Mouse (Mus musculus) gastrocnemius, postnatal 4 days (tissue): ENCODE data around the gene Zfp955b. TPM values are rescaled to one million over a fixed set of nuclear protein-coding genes. Genes with fewer than 3 reads are reported as not detected.
"Not testable (repeated sequence)": the region's sequence is repeated elsewhere in the genome, so short reads cannot be mapped to it uniquely, and the experiment has no call there.

Experiments used
- DNase-seq, 2 experiments: peaks; one replicate each; pipeline ENCODE4 v3.0.0; 2021 to 2022; ENCODE audit warnings: low spot score in 2 of 2, mixed read lengths in 2 of 2
- long read RNA-seq, 2 experiments: library from polyadenylated mRNA; stranded (forward); transcript quantifications; one replicate each; pipeline ENCODE4 v2.0.0; 2021
- total RNA-seq, 2 experiments: library from RNA; stranded (reverse); gene quantifications; 2 replicates each; pipeline ENCODE4 v1.2.3; 2021

Zfp955b gene
- 10 to 100 TPM; 10.6 to 11.8 TPM for total RNA-seq
- long read RNA-seq, experiment 1, full-length matches to known transcripts, result 5 of 9 reads
- long read RNA-seq, experiment 1, partial matches to known transcripts, result 1 of 9 reads
- long read RNA-seq, experiment 1, other reads (novel, unspliced or antisense), result 3 of 9 reads
- long read RNA-seq, experiment 2, full-length matches to known transcripts, result 6 of 12 reads
- long read RNA-seq, experiment 2, partial matches to known transcripts, result 1 of 12 reads
- long read RNA-seq, experiment 2, other reads (novel, unspliced or antisense), result 5 of 12 reads

DNA sequence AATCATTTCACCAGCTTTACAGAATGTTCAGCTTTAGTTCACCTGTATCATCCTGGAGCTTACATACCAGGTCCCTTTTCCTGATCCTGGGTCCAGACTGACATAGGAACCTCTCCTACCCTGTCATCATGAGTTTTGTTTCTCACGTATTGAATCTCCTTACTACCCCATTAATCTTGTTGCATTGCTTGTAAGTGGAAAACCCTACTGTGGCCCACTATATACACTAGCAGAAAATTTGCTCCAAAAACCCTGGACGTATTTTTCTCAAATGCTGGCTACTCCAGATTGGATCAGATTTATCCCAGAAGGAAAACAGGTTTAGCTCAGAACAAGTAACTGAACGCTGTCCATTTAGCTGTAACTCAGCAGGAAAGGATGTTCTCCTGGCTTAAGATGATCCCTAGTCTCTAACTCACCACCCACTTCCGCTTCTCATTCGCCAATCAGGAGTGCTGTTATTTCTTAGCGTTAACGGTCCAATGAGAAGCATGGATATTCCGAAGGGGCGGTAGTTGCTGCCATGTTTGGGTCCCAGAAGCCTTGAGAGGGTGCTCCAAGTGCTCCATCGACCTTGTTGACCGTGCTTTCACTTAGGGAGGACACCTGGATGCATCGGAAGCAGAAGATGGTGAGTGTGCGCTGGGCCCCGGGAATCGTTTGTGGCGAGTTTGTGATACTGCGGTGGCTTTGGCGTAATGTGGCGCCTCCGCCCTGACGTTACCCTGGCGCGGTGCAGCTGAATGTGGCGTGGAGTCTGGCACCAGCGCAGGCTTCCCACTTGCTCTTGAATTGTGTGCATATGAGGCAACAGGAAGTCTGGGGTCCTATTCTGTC lies at the start of gene Zfp955b:
Zfp955b (plus strand) TSS at position 506 of the 837 bp plus-strand sequence.
- not testable (repeated sequence) for DNase-seq

DNA sequence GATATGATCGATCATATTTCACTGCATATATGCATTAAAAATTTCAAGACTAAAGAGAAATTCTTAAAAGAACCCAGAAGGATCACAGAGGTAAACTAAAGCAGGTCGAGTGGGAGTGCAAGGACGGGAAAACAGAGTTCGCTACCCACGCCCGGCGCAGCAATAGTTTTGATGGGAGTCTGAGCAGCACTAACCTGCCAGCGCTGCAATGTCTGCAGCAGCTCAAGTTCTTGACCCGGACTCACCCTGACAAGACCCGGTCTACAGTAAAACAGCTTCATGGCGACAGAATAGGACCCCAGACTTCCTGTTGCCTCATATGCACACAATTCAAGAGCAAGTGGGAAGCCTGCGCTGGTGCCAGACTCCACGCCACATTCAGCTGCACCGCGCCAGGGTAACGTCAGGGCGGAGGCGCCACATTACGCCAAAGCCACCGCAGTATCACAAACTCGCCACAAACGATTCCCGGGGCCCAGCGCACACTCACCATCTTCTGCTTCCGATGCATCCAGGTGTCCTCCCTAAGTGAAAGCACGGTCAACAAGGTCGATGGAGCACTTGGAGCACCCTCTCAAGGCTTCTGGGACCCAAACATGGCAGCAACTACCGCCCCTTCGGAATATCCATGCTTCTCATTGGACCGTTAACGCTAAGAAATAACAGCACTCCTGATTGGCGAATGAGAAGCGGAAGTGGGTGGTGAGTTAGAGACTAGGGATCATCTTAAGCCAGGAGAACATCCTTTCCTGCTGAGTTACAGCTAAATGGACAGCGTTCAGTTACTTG lies 34.6 kb upstream of the Zfp955b start, which contains the start of gene Zfp955a:
Zfp955a (minus strand) TSS at position 616 of the 789 bp plus-strand sequence.
- not testable (repeated sequence) for DNase-seq

DNA sequence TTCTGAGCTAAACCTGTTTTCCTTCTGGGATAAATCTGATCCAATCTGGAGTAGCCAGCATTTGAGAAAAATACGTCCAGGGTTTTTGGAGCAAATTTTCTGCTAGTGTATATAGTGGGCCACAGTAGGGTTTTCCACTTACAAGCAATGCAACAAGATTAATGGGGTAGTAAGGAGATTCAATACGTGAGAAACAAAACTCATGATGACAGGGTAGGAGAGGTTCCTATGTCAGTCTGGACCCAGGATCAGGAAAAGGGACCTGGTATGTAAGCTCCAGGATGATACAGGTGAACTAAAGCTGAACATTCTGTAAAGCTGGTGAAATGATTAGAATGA lies 34.1 kb upstream of the Zfp955b start:
- not testable (repeated sequence) for DNase-seq

DNA sequence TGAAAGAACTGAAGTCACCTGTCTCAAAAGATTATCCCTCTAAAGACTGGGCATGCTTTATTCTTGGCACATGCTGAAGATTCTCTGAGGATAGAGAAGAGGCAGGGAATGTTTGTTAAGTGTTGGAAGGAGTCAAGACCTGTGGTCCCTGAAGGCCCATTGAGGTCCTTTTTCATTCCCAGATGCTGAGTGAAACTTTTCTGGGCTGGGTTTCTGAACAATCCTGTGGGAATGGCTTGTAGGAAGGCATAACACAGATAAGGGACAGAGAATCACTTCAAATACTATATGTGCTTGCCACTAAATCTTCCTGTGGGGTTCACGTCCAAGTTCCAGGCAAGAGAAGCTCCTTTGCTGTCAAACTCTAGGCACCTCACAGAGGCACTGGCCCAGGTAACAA lies 25.0 kb upstream of the Zfp955b start, which contains the start of gene Olfr63:
Olfr63 (plus strand) TSS at position 301 of the 400 bp plus-strand sequence.
- DNase-seq, result no peak

DNA sequence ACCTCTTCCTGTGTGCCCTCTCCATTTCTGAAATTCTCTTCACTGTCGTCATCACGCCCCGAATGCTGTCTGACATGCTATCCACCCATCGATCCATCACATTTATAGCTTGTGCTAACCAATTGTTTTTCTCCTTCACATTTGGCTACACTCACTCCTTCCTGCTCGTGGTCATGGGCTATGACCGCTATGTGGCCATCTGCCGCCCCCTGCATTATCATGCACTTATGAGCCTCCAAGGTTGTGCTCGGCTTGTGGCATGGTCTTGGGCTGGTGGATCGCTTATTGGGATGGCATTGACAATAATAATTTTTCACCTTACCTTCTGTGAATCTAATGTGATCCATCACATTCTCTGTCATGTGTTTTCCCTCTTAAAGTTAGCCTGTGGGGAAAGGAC lies 20.4 kb upstream of the Zfp955b start:
- no peak for DNase-seq

DNA sequence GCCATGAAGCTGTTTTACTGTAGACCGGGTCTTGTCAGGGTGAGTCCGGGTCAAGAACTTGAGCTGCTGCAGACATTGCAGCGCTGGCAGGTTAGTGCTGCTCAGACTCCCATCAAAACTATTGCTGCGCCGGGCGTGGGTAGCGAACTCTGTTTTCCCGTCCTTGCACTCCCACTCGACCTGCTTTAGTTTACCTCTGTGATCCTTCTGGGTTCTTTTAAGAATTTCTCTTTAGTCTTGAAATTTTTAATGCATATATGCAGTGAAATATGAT lies 469 bp downstream of the Zfp955b start:
- not testable (repeated sequence) for DNase-seq

DNA sequence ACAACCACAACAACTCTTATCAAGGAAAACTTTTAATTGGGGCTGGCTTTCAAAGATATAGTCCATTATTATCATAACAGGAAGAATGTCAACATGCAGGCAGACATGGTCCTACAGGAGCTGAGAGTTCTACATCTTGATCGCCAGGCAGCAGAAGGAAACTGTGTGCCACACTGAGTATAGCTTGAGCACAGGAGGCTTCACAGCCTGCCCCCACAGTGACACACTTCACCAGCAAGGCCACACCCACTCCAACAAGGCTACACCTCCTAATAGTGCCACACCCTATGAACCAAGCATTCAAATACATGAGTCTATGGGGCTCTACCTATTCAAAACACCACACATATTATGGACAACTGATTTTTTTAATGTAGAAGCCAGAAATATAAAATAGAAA lies 63.6 kb downstream of the Zfp955b start:
- no peak for DNase-seq

Other genes starting within 250 kb of the Zfp955b start
- gene 4921501E09Rik, start 221.5 kb upstream of the Zfp955b start, total RNA-seq, result not detected
- 1 to 10 TPM; 4.6 to 5.6 TPM for gene Zfp563, start 200.2 kb upstream of the Zfp955b start, total RNA-seq
- under 1 TPM in 1 of 2 experiments, not detected in 1; 0.07 TPM for gene Morc2b, start 149.9 kb upstream of the Zfp955b start, total RNA-seq
- gene Olfr55, start 121.1 kb upstream of the Zfp955b start, total RNA-seq, result not detected
- not detected for gene Olfr239, start 98.2 kb upstream of the Zfp955b start, total RNA-seq
- gene Olfr1564, start 67.9 kb upstream of the Zfp955b start, total RNA-seq, result under 1 TPM; 0.15 to 0.23 TPM
- gene Zfp955a, start 34.4 kb upstream of the Zfp955b start, total RNA-seq, result 1 to 10 TPM; 6.7 to 8.2 TPM
- gene Olfr63, start 24.9 kb upstream of the Zfp955b start, total RNA-seq, result under 1 TPM in 1 of 2 experiments, not detected in 1; 0.03 TPM
- gene Zfp81, start 69.3 kb downstream of the Zfp955b start, total RNA-seq, result 1 to 10 TPM; 8.7 to 9.4 TPM
- gene Zfp101, start 105.1 kb downstream of the Zfp955b start, total RNA-seq, result 1 to 10 TPM; 6.6 to 9.7 TPM
- not detected for gene Actl9, start 143.4 kb downstream of the Zfp955b start, total RNA-seq
- gene Adamts10, start 234.7 kb downstream of the Zfp955b start, total RNA-seq, result 10 to 100 TPM; 42.1 to 57.6 TPM